Mouse (Mus musculus) embryonic facial prominence, embryonic 12.5 days (tissue): ENCODE results near the gene Nphp3. TPM values are rescaled to one million over a fixed set of nuclear protein-coding genes. Genes with fewer than 3 reads are reported as not detected.

Experiments used
- ATAC-seq: fragments of 200-750 bp; cut with Nextera tagmentation; 2 replicates; pipeline ENCODE4 v1.8.0; 2017; ENCODE audit not compliant: insufficient number of reproducible peaks, insufficient read depth, low FRiP score, low TSS enrichment
- H3K27ac ChIP-seq: fragments of 300-500 bp; sonication (generic); 2 replicates; pipeline ENCODE4 v1.5.1; 2016; ENCODE audit warnings: mild to moderate bottlenecking
- H3K27me3 ChIP-seq: fragments of 300-500 bp; sonication (generic); 2 replicates; pipeline ENCODE4 v1.6.1; 2016; ENCODE audit warnings: mild to moderate bottlenecking, moderate library complexity
- H3K36me3 ChIP-seq: fragments of 300-500 bp; sonication (generic); 2 replicates; pipeline ENCODE4 v1.6.1; 2016; ENCODE audit warnings: mild to moderate bottlenecking
- H3K4me1 ChIP-seq: fragments of 300-500 bp; sonication (generic); 2 replicates; pipeline ENCODE4 v1.6.1; 2016
- H3K4me2 ChIP-seq: fragments of 300-500 bp; sonication (generic); replicated peaks from 2 replicates; pipeline ENCODE4 v1.6.1; 2016; ENCODE audit warnings: mild to moderate bottlenecking, moderate library complexity
- H3K4me3 ChIP-seq: fragments of 300-500 bp; sonication (generic); 2 replicates; pipeline ENCODE4 v1.5.1; 2016; ENCODE audit warnings: mild to moderate bottlenecking
- H3K9ac ChIP-seq: fragments of 300-500 bp; sonication (generic); 2 replicates; pipeline ENCODE4 v1.6.1; 2016; ENCODE audit warnings: mild to moderate bottlenecking, moderate library complexity
- H3K9me3 ChIP-seq: fragments of 300-500 bp; sonication (generic); 2 replicates; pipeline ENCODE4 v1.6.1; 2016; ENCODE audit warnings: mild to moderate bottlenecking, moderate library complexity
- WGBS: fragments of 180-500 bp; shearing (Covaris S2); methylation state at CpG from one replicate; pipeline ENCODE4 v1.1.7; 2016; 5-methylcytosine and 5-hydroxymethylcytosine counted together
- polyA plus RNA-seq: library from polyadenylated mRNA; unstranded; fragments of >200 nt; fragmentation: Nextera tagmentation; extraction: Ambion mirVana; gene quantifications from 2 replicates; pipeline ENCODE4 v1.2.1, GENCODE M21; 2016

Gene Nphp3
- polyA plus RNA-seq, 1 experiment from 2014 or later: 9.1 TPM

- Histone ChIP-seq H3K27me3 (no peaks in the 10 kb centered on the region), H3K4me1 (no peaks in the 10 kb centered on the region), H3K9me3 (no peaks in the 10 kb centered on the region), H3K4me3 (no peak overlapping the region), H3K4me2 (no peak overlapping the region), H3K36me3 (no peaks in the 10 kb centered on the region), H3K9ac (no peak overlapping the region), H3K27ac (no peak overlapping the region)
- ATAC-seq: no peak
- WGBS: 75% methylated on average over 8 of the region's 8 CpGs
Observed at GRCm38 (mm10) chr9:104070863-104071604, 68.7 kb downstream of the Nphp3 start.

DNA sequence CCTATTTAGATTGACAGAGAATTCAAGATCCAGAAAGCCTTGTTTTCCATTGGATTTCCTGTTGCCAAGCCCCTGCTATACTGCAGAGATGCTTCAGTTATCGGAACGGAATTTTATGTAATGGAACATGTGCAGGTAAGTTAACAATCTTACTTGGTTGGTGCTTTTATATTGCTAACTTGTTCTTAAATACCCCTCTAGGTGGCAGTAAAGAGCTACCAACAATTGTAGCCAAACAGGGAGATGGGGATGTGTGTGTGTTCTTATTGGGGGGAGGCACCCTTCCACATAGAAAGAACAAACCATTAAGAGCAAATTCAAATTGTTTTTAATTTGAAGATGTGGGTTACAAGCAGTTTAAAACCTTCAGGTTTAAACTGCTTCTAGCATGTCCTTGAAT lies 73.5 kb downstream of the Nphp3 start:
- Histone ChIP-seq H3K4me2 (no peak overlapping the region), H3K4me1 (no peaks in the 10 kb centered on the region), H3K27ac (no peak overlapping the region), H3K9me3 (no peaks in the 10 kb centered on the region), H3K27me3 (no peaks in the 10 kb centered on the region), H3K36me3 (no peaks in the 10 kb centered on the region), H3K9ac (no peak overlapping the region), H3K4me3 (no peak overlapping the region)
- no peak for ATAC-seq
- 56% methylated on average over 2 of the region's 2 CpGs for WGBS

GRCm38 (mm10) chr9:104078780-104079179 lies 76.4 kb downstream of the Nphp3 start:
- Histone ChIP-seq H3K27ac (no peak overlapping the region), H3K36me3 (no peaks in the 10 kb centered on the region)
- WGBS: 95% methylated on average over 1 of the region's 1 CpGs

GRCm38 (mm10) chr9:104079379-104079778 lies 77.0 kb downstream of the Nphp3 start:
- no peaks in the 10 kb centered on the region for H3K4me1 ChIP-seq
- no peaks in the 10 kb centered on the region for H3K9me3 ChIP-seq
- no peaks in the 10 kb centered on the region for H3K27me3 ChIP-seq
- no peak overlapping the region for H3K4me2 ChIP-seq
- WGBS: 52% methylated on average over 5 of the region's 5 CpGs
- no peaks in the 10 kb centered on the region for H3K36me3 ChIP-seq
- ATAC-seq: no peak
- no peak overlapping the region for H3K9ac ChIP-seq
- no peak overlapping the region for H3K4me3 ChIP-seq
- no peak overlapping the region for H3K27ac ChIP-seq

More at GRCm38 (mm10) chr9:104078780-104079179, 76.4 kb downstream of the Nphp3 start:
- H3K4me3 ChIP-seq: no peak overlapping the region
- no peaks in the 10 kb centered on the region for H3K27me3 ChIP-seq
- no peak overlapping the region for H3K9ac ChIP-seq
- H3K4me1 ChIP-seq: no peaks in the 10 kb centered on the region
- no peak for ATAC-seq
- no peaks in the 10 kb centered on the region for H3K9me3 ChIP-seq
- H3K4me2 ChIP-seq: no peak overlapping the region

DNA sequence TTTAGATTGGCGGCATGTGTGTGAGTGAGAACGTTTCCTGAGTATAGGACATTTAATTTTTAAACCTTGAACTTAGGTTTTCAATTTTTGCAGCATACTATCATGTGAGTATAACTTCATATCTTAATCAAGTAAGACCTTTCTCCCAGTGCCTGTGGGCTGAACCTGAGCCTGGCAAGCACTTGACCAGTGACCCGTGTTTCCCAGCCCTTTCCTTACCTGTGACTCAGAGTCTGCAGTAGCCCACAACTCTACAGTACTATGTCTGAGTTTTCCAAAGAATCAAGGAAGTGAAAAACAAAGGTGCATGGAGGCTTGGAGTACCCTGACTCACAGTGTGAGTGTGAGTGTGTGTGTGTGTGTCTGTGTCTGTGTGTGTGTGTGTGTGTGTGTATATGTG lies 77.7 kb downstream of the Nphp3 start:
- H3K27ac ChIP-seq: no peak overlapping the region
- no peak for ATAC-seq
- H3K4me1 ChIP-seq: no peaks in the 10 kb centered on the region
- 76% methylated on average over 3 of the region's 3 CpGs for WGBS
- no peaks in the 10 kb centered on the region for H3K9me3 ChIP-seq
- H3K4me3 ChIP-seq: no peak overlapping the region
- no peaks in the 10 kb centered on the region for H3K27me3 ChIP-seq
- H3K4me2 ChIP-seq: no peak overlapping the region
- H3K36me3 ChIP-seq: no peaks in the 10 kb centered on the region
- no peak overlapping the region for H3K9ac ChIP-seq

- H3K36me3 ChIP-seq: no peaks in the 10 kb centered on the region
- H3K9me3 ChIP-seq: no peaks in the 10 kb centered on the region
- no peak for ATAC-seq
- no peak overlapping the region for H3K9ac ChIP-seq
- no peak overlapping the region for H3K4me3 ChIP-seq
- H3K27ac ChIP-seq: no peak overlapping the region
- no peaks in the 10 kb centered on the region for H3K27me3 ChIP-seq
- H3K4me1 ChIP-seq: peaks cover 4% of the 10 kb centered on the region; the same call in 1 of the 2 replicates
- H3K4me2 ChIP-seq: no peak overlapping the region
- 60% methylated on average over 4 of the region's 4 CpGs for WGBS
Observed at GRCm38 (mm10) chr9:104085730-104086429, 83.5 kb downstream of the Nphp3 start.

DNA sequence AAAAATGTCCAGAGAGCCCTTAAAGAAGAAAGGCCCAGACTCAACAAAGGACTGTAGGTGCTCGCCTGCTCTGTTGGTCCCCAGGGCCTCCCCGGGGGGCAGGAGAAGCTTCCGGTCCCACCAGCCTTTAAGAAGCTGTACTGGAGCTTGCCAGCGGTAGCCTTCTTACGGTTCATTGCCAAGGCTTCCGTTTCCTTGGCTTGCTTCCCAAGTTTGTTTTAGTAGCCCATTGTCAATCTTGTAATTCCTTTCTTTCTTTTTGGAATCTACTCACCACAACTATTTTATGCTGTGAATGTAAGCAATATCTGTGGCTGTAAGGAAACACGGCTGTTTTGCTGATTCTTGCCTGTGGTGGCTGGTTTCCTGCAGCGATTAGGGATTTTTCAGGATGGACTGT lies 86.2 kb downstream of the Nphp3 start:
- no peak for ATAC-seq
- Histone ChIP-seq H3K4me3 (no peak overlapping the region), H3K4me1 (peaks cover 4% of the 10 kb centered on the region; the same call in 1 of the 2 replicates), H3K4me2 (no peak overlapping the region), H3K36me3 (no peaks in the 10 kb centered on the region), H3K9me3 (no peaks in the 10 kb centered on the region), H3K9ac (no peak overlapping the region), H3K27me3 (no peaks in the 10 kb centered on the region), H3K27ac (no peak overlapping the region)
- 69% methylated on average over 8 of the region's 8 CpGs for WGBS

- Histone ChIP-seq H3K27ac (no peak overlapping the region), H3K36me3 (no peaks in the 10 kb centered on the region), H3K9ac (no peak overlapping the region), H3K4me3 (no peak overlapping the region), H3K4me2 (no peak overlapping the region), H3K9me3 (no peaks in the 10 kb centered on the region), H3K4me1 (peaks cover 4% of the 10 kb centered on the region; the same call in 1 of the 2 replicates), H3K27me3 (no peaks in the 10 kb centered on the region)
- no peak for ATAC-seq
- 94% methylated on average over 5 of the region's 5 CpGs for WGBS
Observed at GRCm38 (mm10) chr9:104092945-104093344, 90.6 kb downstream of the Nphp3 start.

Other genes with a start within 250 kb of the Nphp3 start
- gene Tmem108, start 240.7 kb upstream of the Nphp3 start, polyA plus RNA-seq: 18.4 and 20.7 TPM in 2 replicates
- not detected in 2 replicates for gene Gm28305, start 38.1 kb downstream of the Nphp3 start, polyA plus RNA-seq
- 64.9 and 73.4 TPM in 2 replicates for gene Uba5, start 60.6 kb downstream of the Nphp3 start, polyA plus RNA-seq
- 8.8 and 9.9 TPM in 2 replicates for gene Acad11, start 60.8 kb downstream of the Nphp3 start, polyA plus RNA-seq
- gene Ackr4, start 124.4 kb downstream of the Nphp3 start, polyA plus RNA-seq: 0.62 and 0.82 TPM in 2 replicates